Mouse (Mus musculus) cortical plate, adult 2 months (tissue): ENCODE data around the gene 1700037H04Rik.

Experiments used
- CTCF ChIP-seq: fragments of 200-500 bp; IDR thresholded peaks from 2 replicates; pipeline ENCODE4 v1.5.1; 2011; ENCODE audit warnings: mild to moderate bottlenecking, control low read depth, low read length; ENCODE audit not compliant: insufficient read depth; ENCODE audit errors: extremely low read depth
- POLR2A ChIP-seq: fragments of 200-500 bp; IDR thresholded peaks from 2 replicates; pipeline ENCODE4 v1.6.1; 2011; ENCODE audit warnings: mild to moderate bottlenecking, low read length, control low read depth; ENCODE audit not compliant: insufficient read depth; ENCODE audit errors: extremely low read depth

GRCm38 (mm10) chr2:131163924-131164323 lies 4.0 kb upstream of the 1700037H04Rik start:
- no peak for TF ChIP-seq POLR2A
- TF ChIP-seq CTCF, result no peak
